Mouse (Mus musculus): ENCODE data around the gene Donson. TPM values are rescaled to one million over a fixed set of nuclear protein-coding genes. Genes with fewer than 3 reads are reported as not detected.

The Donson gene
- polyA plus RNA-seq, 1 experiment from 2014 or later, result 21.9 TPM

DNA sequence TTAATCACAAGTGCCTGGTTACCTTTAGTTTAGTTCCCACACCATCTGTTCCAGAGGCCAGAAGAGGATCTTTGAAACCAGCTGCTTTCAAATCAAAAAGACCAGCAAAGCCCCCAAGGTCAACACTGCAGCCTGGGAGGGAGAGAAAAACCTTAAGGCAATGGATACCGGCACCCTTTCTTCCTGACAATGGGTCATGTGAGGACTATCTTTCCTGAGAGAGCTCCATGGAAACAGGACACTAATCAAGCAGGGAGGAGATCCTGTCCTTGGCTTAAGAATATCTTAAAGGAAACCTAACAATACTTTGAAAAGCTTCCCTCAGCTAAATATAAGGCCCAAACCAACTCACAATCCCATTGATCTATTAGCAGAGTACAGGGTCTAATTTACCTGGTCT, 58.0 kb downstream of the Donson start:
- Histone ChIP-seq H3K9ac (replicated peaks) (no peak overlapping the region), H3K27ac (0 out of 2 replicates have a peak overlapping the region, but pooled peaks have one; percentile 19), H3K36me3 (peaks cover 83% of the 10 kb centered on the region), H3K9me3 (no peaks in the 10 kb centered on the region), H3K4me3 (replicated peaks) (no peak overlapping the region), H3K27me3 (no peaks in the 10 kb centered on the region), H3K4me2 (replicated peaks) (no peak overlapping the region), H3K4me1 (replicated peaks) (no peaks in the 10 kb centered on the region)
- ATAC-seq, result no peak
- 65% methylated on average over 1 of the region's 1 CpGs for WGBS

DNA sequence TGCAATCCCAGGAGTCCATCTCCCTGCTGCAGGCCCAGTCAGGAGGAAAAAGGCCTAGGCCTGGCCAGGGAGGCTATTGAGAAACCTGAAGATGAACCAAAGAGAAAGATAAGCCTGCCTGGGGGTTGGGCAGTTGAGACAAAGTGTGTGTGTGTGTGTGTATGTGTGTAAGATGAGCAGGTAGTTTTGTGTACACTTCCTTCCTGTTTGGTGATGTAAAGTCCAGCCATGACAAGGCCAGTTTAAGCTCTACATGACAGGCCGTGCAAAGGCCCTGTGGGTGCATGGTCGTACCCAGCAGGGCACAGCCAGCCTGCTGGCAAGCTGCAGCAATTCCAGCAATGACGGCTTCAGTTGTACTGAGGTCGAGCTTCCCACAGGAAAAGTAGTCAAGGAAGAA, 58.8 kb downstream of the Donson start:
- H3K36me3 ChIP-seq, result peaks cover 83% of the 10 kb centered on the region
- ATAC-seq, result no peak
- no peaks in the 10 kb centered on the region for H3K9me3 ChIP-seq
- no peak overlapping the region for H3K4me3 ChIP-seq (replicated peaks)
- H3K27me3 ChIP-seq, result no peaks in the 10 kb centered on the region
- H3K9ac ChIP-seq (replicated peaks), result no peak overlapping the region
- H3K4me1 ChIP-seq (replicated peaks), result no peaks in the 10 kb centered on the region
- H3K4me2 ChIP-seq (replicated peaks), result no peak overlapping the region
- WGBS, result 93% methylated on average over 4 of the region's 4 CpGs
- H3K27ac ChIP-seq, result no peak overlapping the region

DNA sequence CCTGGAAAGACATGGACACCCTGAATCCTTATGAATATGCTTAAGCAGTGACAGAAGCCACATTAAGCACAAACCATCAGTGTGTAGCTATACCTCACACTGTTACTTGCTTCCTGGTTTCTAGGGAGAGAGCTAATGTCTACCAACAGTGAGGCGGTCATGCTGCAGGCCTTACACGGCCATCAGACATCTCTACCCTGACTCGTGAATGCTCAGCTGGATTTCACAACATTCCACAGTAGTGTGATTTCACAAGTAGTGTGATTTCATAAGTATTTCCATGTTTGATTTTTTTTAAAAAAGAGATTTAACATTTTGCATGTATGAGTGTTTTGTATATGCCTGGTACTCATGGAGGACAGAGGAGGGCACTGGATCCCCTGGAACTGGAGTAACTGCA, 59.9 kb downstream of the Donson start:
- H3K4me2 ChIP-seq (replicated peaks), result no peak overlapping the region
- H3K9me3 ChIP-seq, result no peaks in the 10 kb centered on the region
- H3K4me3 ChIP-seq (replicated peaks), result no peak overlapping the region
- H3K27ac ChIP-seq, result no peak overlapping the region
- 97% methylated on average over 3 of the region's 3 CpGs for WGBS
- no peak overlapping the region for H3K9ac ChIP-seq (replicated peaks)
- H3K4me1 ChIP-seq (replicated peaks), result no peaks in the 10 kb centered on the region
- no peaks in the 10 kb centered on the region for H3K27me3 ChIP-seq
- peaks cover 83% of the 10 kb centered on the region for H3K36me3 ChIP-seq
- no peak for ATAC-seq

DNA sequence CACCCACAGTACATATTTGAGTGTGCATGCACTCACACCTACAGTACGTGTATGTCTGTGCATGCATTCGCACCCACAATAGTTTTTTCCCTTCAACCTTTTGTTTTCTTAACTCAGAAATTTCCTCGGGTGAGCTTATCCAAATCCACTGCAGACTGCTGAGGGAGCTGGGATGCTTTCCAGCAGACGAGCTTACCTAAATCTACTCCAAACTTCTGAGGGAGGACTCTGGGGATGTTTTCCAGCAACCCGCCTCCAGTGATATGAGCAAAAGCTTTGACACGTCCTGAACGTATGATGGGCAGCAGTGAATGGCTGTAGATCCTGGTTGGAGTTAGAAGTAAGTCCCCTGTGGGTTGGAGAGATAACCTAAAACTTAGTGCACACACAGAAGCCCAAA, 60.7 kb downstream of the Donson start:
- Histone ChIP-seq H3K27me3 (no peaks in the 10 kb centered on the region), H3K36me3 (peaks cover 85% of the 10 kb centered on the region), H3K27ac (no peak overlapping the region), H3K9ac (replicated peaks) (no peak overlapping the region), H3K4me2 (replicated peaks) (no peak overlapping the region), H3K4me3 (replicated peaks) (no peak overlapping the region), H3K9me3 (no peaks in the 10 kb centered on the region), H3K4me1 (replicated peaks) (no peaks in the 10 kb centered on the region)
- no peak for ATAC-seq
- 92% methylated on average over 7 of the region's 7 CpGs for WGBS

Other genes with a start within 250 kb of the Donson start
- gene Ifnar1, start 203.5 kb downstream of the Donson start, polyA plus RNA-seq (2015; fragmentation: Nextera tagmentation; extraction: Ambion mirVana), result 54.7 and 55.2 TPM in 2 replicates
- gene Ifngr2, start 141.7 kb downstream of the Donson start, polyA plus RNA-seq (2015; fragmentation: Nextera tagmentation; extraction: Ambion mirVana), result 57.6 and 63.5 TPM in 2 replicates
- gene Tmem50b, start 91.0 kb downstream of the Donson start, polyA plus RNA-seq (2015; fragmentation: Nextera tagmentation; extraction: Ambion mirVana), result 50.5 and 55.1 TPM in 2 replicates
- 7.2 and 8.0 TPM in 2 replicates for gene Dnajc28, start 69.7 kb downstream of the Donson start, polyA plus RNA-seq (2015; fragmentation: Nextera tagmentation; extraction: Ambion mirVana)
- 72.3 and 73.7 TPM in 2 replicates for gene Gart, start 41.8 kb downstream of the Donson start, polyA plus RNA-seq (2015; fragmentation: Nextera tagmentation; extraction: Ambion mirVana)
- 146 and 159 TPM in 2 replicates for gene Son, start 41.3 kb downstream of the Donson start, polyA plus RNA-seq (2015; fragmentation: Nextera tagmentation; extraction: Ambion mirVana)
- gene Cryzl1, start 40.2 kb upstream of the Donson start, polyA plus RNA-seq (2015; fragmentation: Nextera tagmentation; extraction: Ambion mirVana), result 103 and 110 TPM in 2 replicates
- 61.6 and 62.7 TPM in 2 replicates for gene Itsn1, start 40.5 kb upstream of the Donson start, polyA plus RNA-seq (2015; fragmentation: Nextera tagmentation; extraction: Ambion mirVana)

Data from midbrain, embryonic 13.5 days (tissue).